Comparison of ENCODE assay signal across 9 mouse cellular contexts in genomic region chr3:98426749-98427148, GRCm38 (mm10). TPM values are rescaled to one million over a fixed set of nuclear protein-coding genes. Genes with fewer than 3 reads are reported as not detected.
DNase-seq lines count a peak whose midpoint lies in the region; ATAC-seq and TF ChIP-seq lines count a peak whose summit lies in the region.
"Had no signal": no experiment of that assay in that cellular context is flagged by ENCODE, and none has a peak within 500 bp of the region (broad histone marks: within the 10 kb centered on the region; RNA-seq: fewer than 3 reads in every experiment).

No protein-coding gene starts in this region.

- peaks cover 23% of the 10 kb centered on the region for H3K4me1 ChIP-seq in forebrain, embryonic 12.5 days
- H3K4me1 ChIP-seq in intestine, postnatal 0 days (replicated peaks; ENCODE audit: control insufficient read depth, insufficient read depth, low read length) = peaks cover 8% of the 10 kb centered on the region; the same call in 1 of the 2 replicates
- peaks cover 23% of the 10 kb centered on the region for H3K4me1 ChIP-seq in neural tube, embryonic 13.5 days (replicated peaks)

- H3K27me3 ChIP-seq in forebrain, embryonic 12.5 days = peaks cover 46% of the 10 kb centered on the region
- no peaks in the 10 kb centered on the region for H3K27me3 ChIP-seq in intestine, postnatal 0 days (replicated peaks; ENCODE audit: control insufficient read depth, insufficient read depth, low read length)
- peaks cover 37% of the 10 kb centered on the region for H3K27me3 ChIP-seq in neural tube, embryonic 13.5 days

- H3K36me3 ChIP-seq in forebrain, embryonic 12.5 days (replicated peaks) = peaks cover 9% of the 10 kb centered on the region
- H3K36me3 ChIP-seq in intestine, postnatal 0 days (ENCODE audit: control insufficient read depth, insufficient read depth) = no peaks in the 10 kb centered on the region
- H3K36me3 ChIP-seq in neural tube, embryonic 13.5 days = peaks cover 22% of the 10 kb centered on the region

- peak overlapping the region; percentile 85; the same call in 1 of the 2 replicates for H3K27ac ChIP-seq in left cerebral cortex, adult 2 months
- H3K27ac ChIP-seq in forebrain, embryonic 12.5 days = no peak overlapping the region
- no peak overlapping the region for H3K27ac ChIP-seq in intestine, postnatal 0 days (ENCODE audit: low read depth, low read length)
- no peak overlapping the region for H3K27ac ChIP-seq in neural tube, embryonic 13.5 days (replicated peaks)

- peak overlapping the region; percentile 58; the same call in 1 of the 2 replicates for H3K9ac ChIP-seq in forebrain, embryonic 12.5 days
- no peak overlapping the region for H3K9ac ChIP-seq in intestine, postnatal 0 days (ENCODE audit: low read depth, low read length)
- peak overlapping the region; percentile 66; the same call in 1 of the 2 replicates for H3K9ac ChIP-seq in neural tube, embryonic 13.5 days

- H3K9me3 ChIP-seq in forebrain, embryonic 12.5 days = no peaks in the 10 kb centered on the region
- no peaks in the 10 kb centered on the region for H3K9me3 ChIP-seq in intestine, postnatal 0 days (ENCODE audit: control insufficient read depth)
- H3K9me3 ChIP-seq in neural tube, embryonic 13.5 days = no peaks in the 10 kb centered on the region

- intact Hi-C loops in left cerebral cortex, adult 2 months (cut with DNase I) = loop anchor here (5.0 kb wide), 1 partner anchor 44 kb away; the partner anchor contains the start of gene Zfp697
- intact Hi-C loops in gastrocnemius, postnatal 14 days (cut with DNase I; ENCODE audit: low total_unique reads) = no loop called here

- ATAC-seq in forebrain, embryonic 12.5 days (ENCODE audit: low FRiP score) = no peak
- ATAC-seq in intestine, postnatal 0 days = no peak
- ATAC-seq in neural tube, embryonic 13.5 days (ENCODE audit: low read depth) = no peak
- no peak for ATAC-seq in megakaryocyte-erythroid progenitor cell, adult 5-6 weeks (replicated peaks; ENCODE audit: low FRiP score, low TSS enrichment, poor library complexity, severe bottlenecking)

- WGBS in forebrain, embryonic 12.5 days = 46% methylated on average over 5 of the region's 5 CpGs
- WGBS in intestine, postnatal 0 days = 58% methylated on average over 5 of the region's 5 CpGs
- WGBS in neural tube, embryonic 13.5 days = 47% methylated on average over 5 of the region's 5 CpGs

- H3K4me3 ChIP-seq in left cerebral cortex, adult 2 months = peak overlapping the region; percentile 68
- H3K4me3 ChIP-seq in forebrain, embryonic 12.5 days (replicated peaks) = peak overlapping the region; percentile 63
- H3K4me3 ChIP-seq in intestine, postnatal 0 days (ENCODE audit: low read depth, low read length) = peak overlapping the region; percentile 61
- peak overlapping the region; percentile 50 for H3K4me3 ChIP-seq in neural tube, embryonic 13.5 days

- peak overlapping the region; percentile 95 for H3K4me2 ChIP-seq in forebrain, embryonic 12.5 days
- peak overlapping the region; percentile 100 for H3K4me2 ChIP-seq in intestine, postnatal 0 days (replicated peaks; ENCODE audit: low read depth)
- H3K4me2 ChIP-seq in neural tube, embryonic 13.5 days = peak overlapping the region; percentile 91

- no peak for TF ChIP-seq CTCF in left cerebral cortex, adult 2 months (IDR thresholded peaks at IDR 0.05)
- TF ChIP-seq CTCF in intestine, postnatal 0 days (IDR thresholded peaks at IDR 0.05; ENCODE audit: low read depth) = no peak

- DNase-seq in left cerebral cortex, adult 2 months (ENCODE audit: extremely low spot score in 1 of 2, low spot score in 2 of 2) = no peak
- DNase-seq in left cerebral cortex, adult 11 months (ENCODE audit: low spot score) = no peak
- DNase-seq in gastrocnemius, postnatal 14 days = no peak
- no peak for DNase-seq in adrenal gland, adult 2 months

RNA-seq across cellular contexts. Expression of gene Gm4450, which starts 30.2 kb away (rescaled TPM):
- total RNA-seq in left cerebral cortex, adult 2 months (2021) = not detected
- not detected in 2 replicates for polyA plus RNA-seq in forebrain, embryonic 12.5 days (2016; fragmentation: Nextera tagmentation; extraction: Ambion mirVana)
- polyA plus RNA-seq in intestine, postnatal 0 days (2015; fragmentation: Nextera tagmentation; extraction: Ambion mirVana) = not detected in 2 replicates
- polyA plus RNA-seq in neural tube, embryonic 13.5 days (2015; fragmentation: Nextera tagmentation; extraction: Ambion mirVana) = not detected in 2 replicates
- not detected for total RNA-seq in gastrocnemius, postnatal 14 days (2021)
- not detected in 2 replicates for total RNA-seq in megakaryocyte-erythroid progenitor cell, adult 5-6 weeks (2014; fragmentation: Nextera tagmentation)
- not detected in 2 replicates for total RNA-seq in megakaryocyte-erythroid progenitor cell, adult 5-6 weeks (2017)
- not detected for total RNA-seq in adrenal gland, adult 2 months (2021)
- not detected in 2 replicates for polyA plus RNA-seq in adrenal gland, adult 2 months (2012; rRNA removed)
- total RNA-seq: layer of hippocampus, postnatal 10 days had no signal

RNA-seq across cellular contexts. Expression of gene Zfp697, which starts 44.5 kb away (rescaled TPM):
- total RNA-seq in left cerebral cortex, adult 2 months (2021) = 10 to 100 TPM; 33.2 to 35.0 TPM
- 8.8 and 9.8 TPM in 2 replicates for polyA plus RNA-seq in forebrain, embryonic 12.5 days (2016; fragmentation: Nextera tagmentation; extraction: Ambion mirVana)
- polyA plus RNA-seq in intestine, postnatal 0 days (2015; fragmentation: Nextera tagmentation; extraction: Ambion mirVana) = 6.2 and 6.6 TPM in 2 replicates
- 12.9 and 14.9 TPM in 2 replicates for polyA plus RNA-seq in neural tube, embryonic 13.5 days (2015; fragmentation: Nextera tagmentation; extraction: Ambion mirVana)
- total RNA-seq in gastrocnemius, postnatal 14 days (2021) = 1 to 10 TPM; 1.2 to 1.3 TPM
- not detected in 2 replicates for total RNA-seq in megakaryocyte-erythroid progenitor cell, adult 5-6 weeks (2014; fragmentation: Nextera tagmentation)
- total RNA-seq in megakaryocyte-erythroid progenitor cell, adult 5-6 weeks (2017) = 0.19 TPM in 1 of 2 replicates, not detected in the other
- 1 to 10 TPM; 3.3 to 7.8 TPM for total RNA-seq in adrenal gland, adult 2 months (2021)
- polyA plus RNA-seq in adrenal gland, adult 2 months (2012; rRNA removed) = 4.3 and 5.0 TPM in 2 replicates
